Mouse (Mus musculus) G1E (cell line): Measurements from ENCODE around the gene Msln.

ENCODE experiments used
- CTCF ChIP-seq: IDR thresholded peaks from 2 replicates; pipeline ENCODE4 v1.5.1; 2012; ENCODE audit warnings: low read depth, low read length, inconsistent platforms, mixed read lengths
- GATA2 ChIP-seq: IDR thresholded peaks from 2 replicates; pipeline ENCODE4 v1.6.1; 2012; ENCODE audit warnings: low read depth, low read length, inconsistent platforms, borderline replicate concordance
- TAL1 ChIP-seq: conservative IDR thresholded peaks from 2 replicates; pipeline ENCODE4 v1.6.1; 2012; ENCODE audit warnings: low read depth, low read length, inconsistent platforms, mixed read lengths

GRCm38 (mm10) chr17:25700863-25701496 is 53.2 kb downstream of the Msln start:
- TF ChIP-seq GATA2, result no peak
- TF ChIP-seq CTCF, result 0 out of 2 replicates have a peak, but pooled peaks have one; percentile 28
- no peak for TF ChIP-seq TAL1
